Mouse (Mus musculus): Measurements from ENCODE around the gene Lcmt1.

DNA sequence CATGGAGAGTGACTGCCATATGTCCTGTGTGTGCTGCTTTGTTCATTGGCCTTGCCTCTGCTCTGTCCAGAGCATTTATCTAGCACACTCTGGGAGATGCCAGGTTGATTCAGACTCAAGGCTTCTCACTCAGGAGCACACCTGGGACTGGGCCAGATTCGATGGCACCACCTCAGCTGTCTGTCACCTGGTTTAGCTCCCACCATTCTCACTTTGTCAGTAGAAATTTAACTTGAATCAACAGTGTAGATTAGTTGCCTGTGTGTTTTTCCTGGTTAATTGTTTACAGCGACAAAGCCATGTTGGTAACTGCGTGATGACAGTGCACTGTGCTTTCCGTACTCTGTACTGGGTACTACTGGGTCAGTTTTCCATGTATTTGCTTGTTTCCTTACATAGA lies 50.4 kb downstream of the Lcmt1 start:
- TF ChIP-seq POLR2A (IDR thresholded peaks at IDR 0.05; ENCODE audit: borderline replicate concordance, control insufficient read depth, low read depth, low read length) (no peak), CTCF (IDR thresholded peaks at IDR 0.05; ENCODE audit: control insufficient read depth, insufficient read depth, low read length) (no peak)
